Mouse (Mus musculus) midbrain, postnatal 0 days (tissue): Measurements from ENCODE around the gene Gm47996. TPM values are rescaled to one million over a fixed set of nuclear protein-coding genes. Genes with fewer than 3 reads are reported as not detected.
"Not testable (repeated sequence)": the region's sequence is repeated elsewhere in the genome, so short reads cannot be mapped to it uniquely, and the experiment has no call there.

ENCODE experiments used
- ATAC-seq: fragments of 200-750 bp; cut with Nextera tagmentation; 2 replicates; pipeline ENCODE4 v1.8.0; 2017; ENCODE audit warnings: moderate number of reproducible peaks, mild to moderate bottlenecking, moderate TSS enrichment, moderate library complexity; ENCODE audit not compliant: low FRiP score
- DNase-seq: peaks from one replicate; pipeline ENCODE4 v3.0.0-alpha.2; 2015; ENCODE audit warnings: low spot score
- H3K27ac ChIP-seq: fragments of 300-500 bp; sonication (generic); 2 replicates; pipeline ENCODE4 v1.5.1; 2014; ENCODE audit warnings: low read depth, mild to moderate bottlenecking, low read length, mixed read lengths
- H3K27me3 ChIP-seq: fragments of 300-500 bp; sonication (generic); 2 replicates; pipeline ENCODE4 v1.6.1; 2014; ENCODE audit warnings: low read length, control low read depth, mixed read lengths; ENCODE audit not compliant: insufficient read depth
- H3K36me3 ChIP-seq: fragments of 300-500 bp; sonication (generic); 2 replicates; pipeline ENCODE4 v1.6.1; 2014; ENCODE audit warnings: low read length, control low read depth, mixed read lengths; ENCODE audit not compliant: insufficient read depth
- H3K4me1 ChIP-seq: fragments of 300-500 bp; sonication (generic); 2 replicates; pipeline ENCODE4 v1.6.1; 2014; ENCODE audit warnings: mild to moderate bottlenecking, control low read depth, antibody characterized with exemption, low read length, mixed read lengths; ENCODE audit not compliant: insufficient read depth
- H3K4me2 ChIP-seq: fragments of 300-500 bp; sonication (generic); 2 replicates; pipeline ENCODE4 v1.6.1; 2014; ENCODE audit warnings: low read depth, mild to moderate bottlenecking, low read length, mixed read lengths; ENCODE audit not compliant: poor library complexity, severe bottlenecking
- H3K4me3 ChIP-seq: fragments of 300-500 bp; sonication (generic); 2 replicates; pipeline ENCODE4 v1.5.1; 2014; ENCODE audit warnings: low read depth, mild to moderate bottlenecking, low read length, moderate library complexity
- H3K9ac ChIP-seq: fragments of 300-500 bp; sonication (generic); replicated peaks from 2 replicates; pipeline ENCODE4 v1.6.1; 2014; ENCODE audit warnings: mild to moderate bottlenecking, low read length, moderate library complexity, mixed read lengths; ENCODE audit not compliant: poor library complexity, severe bottlenecking
- H3K9me3 ChIP-seq: fragments of 300-500 bp; sonication (generic); 2 replicates; pipeline ENCODE4 v1.6.1; 2016; ENCODE audit warnings: low read length, control low read depth
- CTCF ChIP-seq: IDR thresholded peaks from 2 replicates; pipeline ENCODE4 v1.5.1; 2016; ENCODE audit warnings: antibody characterized with exemption, mild to moderate bottlenecking
- WGBS: fragments of 180-500 bp; shearing (Covaris S2); extraction: QIAGEN DNeasy Blood & Tissue Kit; methylation state at CpG from one replicate; pipeline ENCODE4 v1.1.7; 2014; 5-methylcytosine and 5-hydroxymethylcytosine counted together
- polyA plus RNA-seq: library from polyadenylated mRNA; unstranded; fragments of >200 nt; fragmentation: Nextera tagmentation; extraction: Ambion mirVana; gene quantifications from 2 replicates; pipeline ENCODE4 v1.2.1, GENCODE M21; 2015
- total RNA-seq: library from RNA; depleted of rRNA; stranded (reverse); fragments of >200 nt; gene quantifications from 2 replicates; pipeline ENCODE4 v1.2.3, GENCODE M21; 2014; rRNA removed

Gene Gm47996
- not detected in 2 replicates for total RNA-seq
- polyA plus RNA-seq: not detected in 2 replicates

GRCm38 (mm10) chr1:151209824-151210355 lies at the start of gene Gm47996:
TSS of gene Gm47996 (plus strand) at chr1:151210131.
- 93% methylated on average over 4 of the region's 8 CpGs for WGBS
- not testable (repeated sequence) for H3K27me3 ChIP-seq, ATAC-seq

GRCm38 (mm10) chr1:151166031-151166430 lies 43.9 kb upstream of the Gm47996 start:
- no peak for ATAC-seq
- no peak for TF ChIP-seq CTCF
- H3K9ac ChIP-seq: no peak overlapping the region
- no peak for DNase-seq
- H3K4me2 ChIP-seq: no peak overlapping the region
- no peaks in the 10 kb centered on the region for H3K27me3 ChIP-seq
- no peaks in the 10 kb centered on the region for H3K9me3 ChIP-seq
- H3K4me1 ChIP-seq: no peaks in the 10 kb centered on the region; the same call in 1 of the 2 replicates
- H3K27ac ChIP-seq: no peak overlapping the region
- H3K4me3 ChIP-seq: no peak overlapping the region
- 36% methylated on average over 8 of the region's 8 CpGs for WGBS
- no peaks in the 10 kb centered on the region for H3K36me3 ChIP-seq

More at GRCm38 (mm10) chr1:151209824-151210355, at the start of gene Gm47996:
- H3K4me2 ChIP-seq, H3K36me3 ChIP-seq, H3K27ac ChIP-seq, H3K9me3 ChIP-seq, H3K9ac ChIP-seq, DNase-seq, H3K4me1 ChIP-seq, H3K4me3 ChIP-seq: not testable (repeated sequence)

- ATAC-seq: peak; percentile 68
- Histone ChIP-seq H3K4me3 (no peak overlapping the region), H3K27me3 (no peaks in the 10 kb centered on the region), H3K9me3 (no peaks in the 10 kb centered on the region), H3K27ac (0 out of 2 replicates have a peak overlapping the region, but pooled peaks have one; percentile 20), H3K36me3 (no peaks in the 10 kb centered on the region), H3K4me2 (no peak overlapping the region; the same call in 1 of the 2 replicates), H3K4me1 (no peaks in the 10 kb centered on the region; the same call in 1 of the 2 replicates), H3K9ac (no peak overlapping the region)
- no peak for TF ChIP-seq CTCF
- 14% methylated on average over 12 of the region's 12 CpGs for WGBS
- DNase-seq: peak; percentile 55
Observed at GRCm38 (mm10) chr1:151167297-151168047, 42.5 kb upstream of the Gm47996 start.

- 78% methylated on average over 3 of the region's 3 CpGs for WGBS
- no peak overlapping the region for H3K4me2 ChIP-seq
- ATAC-seq: no peak
- H3K4me3 ChIP-seq: no peak overlapping the region
- H3K9me3 ChIP-seq: no peaks in the 10 kb centered on the region
- no peaks in the 10 kb centered on the region for H3K36me3 ChIP-seq
- no peak for TF ChIP-seq CTCF
- H3K27me3 ChIP-seq: no peaks in the 10 kb centered on the region
- no peak overlapping the region for H3K9ac ChIP-seq
- no peak overlapping the region for H3K27ac ChIP-seq
- no peaks in the 10 kb centered on the region; the same call in 1 of the 2 replicates for H3K4me1 ChIP-seq
- no peak for DNase-seq
Observed at GRCm38 (mm10) chr1:151168637-151169036, 41.3 kb upstream of the Gm47996 start.

- no peak for TF ChIP-seq CTCF
- no peaks in the 10 kb centered on the region for H3K9me3 ChIP-seq
- 85% methylated on average over 2 of the region's 2 CpGs for WGBS
- no peak overlapping the region for H3K27ac ChIP-seq
- H3K36me3 ChIP-seq: no peaks in the 10 kb centered on the region
- DNase-seq (no peak), ATAC-seq (no peak)
- H3K4me1 ChIP-seq: no peaks in the 10 kb centered on the region; the same call in 1 of the 2 replicates
- H3K9ac ChIP-seq: no peak overlapping the region
- H3K27me3 ChIP-seq: no peaks in the 10 kb centered on the region
- H3K4me3 ChIP-seq: no peak overlapping the region
- no peak overlapping the region for H3K4me2 ChIP-seq
Observed at GRCm38 (mm10) chr1:151171572-151172461, 38.1 kb upstream of the Gm47996 start.
